Mouse (Mus musculus) spleen, embryonic (tissue): ENCODE results near the gene Tspan13.

Experiments used
- CTCF ChIA-PET: fragments of 350-600 bp; sonication (Branson Sonifier 250); formaldehyde crosslinking; loops from one replicate; lab custom pipeline; 2022; lab: Charles Lee

The Tspan13 gene

DNA sequence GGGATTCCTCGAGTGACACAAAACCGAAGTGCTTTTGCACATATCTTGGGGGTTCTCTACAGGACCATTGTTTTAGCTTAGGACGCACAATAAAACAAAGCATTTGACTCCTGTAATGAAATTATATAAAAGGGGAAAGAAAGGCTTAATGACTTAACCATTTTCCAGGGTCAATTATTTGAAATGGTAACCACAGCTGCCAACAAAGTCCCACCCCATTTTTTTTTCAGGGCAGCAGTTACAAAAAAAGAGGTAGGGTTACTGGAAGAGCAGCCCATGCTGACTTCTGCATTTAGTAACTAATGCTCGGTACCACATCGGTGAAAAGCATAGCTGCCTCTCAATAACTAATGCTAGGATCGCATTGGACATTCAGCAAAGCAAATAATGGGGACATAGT, 6.8 kb downstream of the Tspan13 start:
- CTCF ChIA-PET = no interaction called here

DNA sequence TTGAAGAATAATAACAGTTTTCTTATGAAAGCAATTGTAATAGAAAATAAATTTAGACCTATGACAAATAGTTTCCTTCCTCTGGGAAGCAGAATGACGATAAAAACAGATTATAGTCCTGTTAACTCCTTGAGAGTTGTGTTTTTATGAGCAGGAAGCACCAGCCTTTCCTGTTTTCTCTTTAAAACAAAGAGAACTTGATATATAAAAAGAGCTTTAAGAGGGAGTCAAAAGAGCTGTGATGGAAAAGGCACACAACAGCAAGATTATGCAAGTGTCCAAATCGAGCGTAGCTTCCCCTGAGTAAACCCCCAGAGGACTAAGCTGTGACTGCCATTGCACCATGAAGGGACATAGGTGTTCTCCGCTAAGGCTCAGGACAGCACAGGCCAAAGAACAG, 9.9 kb downstream of the Tspan13 start:
- CTCF ChIA-PET = no interaction called here

GRCm38 (mm10) chr12:36030660-36031363, 11.5 kb downstream of the Tspan13 start:
- CTCF ChIA-PET = interaction anchor here (0.8 kb wide), 1 partner anchor 54 kb away, joined by 4 read pairs; no protein-coding TSS in a partner anchor

- CTCF ChIA-PET = interaction anchor here (0.8 to 1.9 kb wide), 2 partner anchors 12 kb away, joined by 3 to 4 read pairs; partner anchors contain the start of gene Tspan13
Observed at GRCm38 (mm10) chr12:36029687-36030086, 12.6 kb downstream of the Tspan13 start.

GRCm38 (mm10) chr12:36028968-36029645, 13.2 kb downstream of the Tspan13 start:
- CTCF ChIA-PET = interaction anchor here (1.9 kb wide), 1 partner anchor 13 kb away, joined by 4 read pairs; the partner anchor contains the start of gene Tspan13

GRCm38 (mm10) chr12:36027171-36027570, 15.1 kb downstream of the Tspan13 start:
- CTCF ChIA-PET = no interaction called here

GRCm38 (mm10) chr12:36026126-36026525, 16.2 kb downstream of the Tspan13 start:
- CTCF ChIA-PET = interaction anchor here (0.8 kb wide), 1 partner anchor 20 kb away, joined by 9 read pairs; no protein-coding TSS in a partner anchor

DNA sequence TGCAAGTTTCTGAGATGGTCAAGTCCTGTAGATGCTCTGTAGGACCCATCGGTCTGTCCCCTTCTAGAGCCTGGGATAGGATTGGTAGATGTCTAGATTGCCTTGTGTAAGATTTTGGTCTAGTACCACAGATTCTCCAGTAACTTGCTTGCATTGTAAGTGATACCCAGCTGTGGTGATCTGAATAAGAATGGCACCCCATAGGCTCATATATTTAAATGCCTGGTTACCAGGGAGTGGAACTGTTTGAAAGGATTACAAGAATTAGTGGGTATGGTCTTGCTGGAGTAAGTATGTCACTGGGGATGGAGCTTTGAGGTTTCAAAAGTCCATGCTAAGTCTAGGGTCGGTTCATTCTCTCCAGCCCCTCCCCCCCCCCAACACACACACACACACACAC, 21.6 kb downstream of the Tspan13 start:
- CTCF ChIA-PET = interaction anchor here (0.6 kb wide), 1 partner anchor 488 kb away, joined by 4 read pairs; no protein-coding TSS in a partner anchor

DNA sequence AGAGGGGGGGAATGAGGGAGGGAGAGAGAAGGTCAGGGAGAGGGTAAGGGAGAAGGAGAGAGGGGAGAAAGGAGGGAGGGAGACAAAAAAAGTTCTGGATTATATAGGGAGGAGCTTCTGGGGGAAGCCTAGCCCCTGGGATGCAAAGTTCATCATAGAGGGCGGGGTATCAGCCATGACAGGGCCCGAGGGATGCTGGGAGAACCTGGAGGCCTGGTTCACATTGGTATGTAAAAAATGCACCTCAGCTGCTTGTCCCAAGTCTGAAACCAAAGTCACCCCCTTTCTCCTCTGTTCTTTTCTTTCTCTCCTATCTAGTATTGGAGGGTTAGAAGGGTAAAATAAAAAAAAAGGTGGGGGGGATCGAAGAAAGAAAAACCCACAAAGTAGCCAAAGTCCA, 22.2 kb downstream of the Tspan13 start:
- CTCF ChIA-PET = no interaction called here

DNA sequence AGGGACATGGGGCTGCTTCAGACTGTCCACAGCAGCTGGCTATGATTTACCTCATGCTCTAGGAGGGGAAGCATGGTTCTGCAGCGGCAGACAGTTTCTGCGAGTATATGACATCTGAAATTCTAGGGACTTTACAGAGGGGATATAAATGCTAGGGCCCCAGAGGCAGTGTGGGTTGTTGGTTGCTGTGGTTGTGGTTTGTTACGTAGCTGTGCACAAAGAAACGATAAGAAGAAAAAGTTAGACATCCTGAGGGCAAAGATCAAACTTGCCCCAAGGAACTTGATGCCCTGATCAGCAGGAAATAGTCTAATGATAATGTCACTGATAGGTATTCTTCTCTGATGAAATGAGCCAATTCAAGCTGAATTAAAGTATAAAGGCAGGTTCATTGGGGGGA, 22.7 kb downstream of the Tspan13 start:
- CTCF ChIA-PET = no interaction called here

- CTCF ChIA-PET = interaction anchor here (1.0 kb wide), 1 partner anchor 12 kb away, joined by 3 read pairs; no protein-coding TSS in a partner anchor
Observed at GRCm38 (mm10) chr12:36017791-36018190, 24.5 kb downstream of the Tspan13 start.

DNA sequence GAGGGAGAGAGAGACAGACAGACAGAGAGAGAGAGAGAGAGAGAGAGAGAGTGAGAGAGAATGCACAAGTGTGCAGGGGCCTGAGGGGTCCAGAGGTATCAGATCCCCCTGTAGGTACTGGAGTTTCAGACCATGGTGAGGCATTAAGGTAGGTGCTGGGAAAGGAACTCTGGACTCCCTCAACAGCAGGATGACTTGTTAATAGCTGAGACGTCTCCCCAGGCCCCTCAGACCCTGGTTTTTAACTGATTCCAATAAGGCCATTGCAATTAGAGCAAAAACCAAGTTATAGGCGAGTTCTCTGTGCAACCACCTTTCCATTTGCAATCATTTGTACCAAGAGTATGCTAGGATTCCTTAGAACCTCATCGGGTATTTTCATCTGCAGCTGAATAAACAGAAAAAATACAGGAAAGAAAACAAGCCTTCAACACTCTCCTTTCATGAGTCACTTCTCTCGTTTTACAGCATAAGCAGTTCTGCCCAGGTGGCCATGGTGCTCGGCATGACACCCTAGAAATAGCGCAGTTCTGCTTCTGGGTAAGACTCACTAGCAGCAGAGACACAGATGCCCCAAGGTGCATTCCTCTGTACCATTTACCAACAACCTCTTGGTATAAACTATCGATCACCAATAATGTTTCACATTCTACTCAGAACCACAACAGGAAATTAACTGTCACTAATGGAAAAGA, 28.9 kb downstream of the Tspan13 start:
- CTCF ChIA-PET = no interaction called here

DNA sequence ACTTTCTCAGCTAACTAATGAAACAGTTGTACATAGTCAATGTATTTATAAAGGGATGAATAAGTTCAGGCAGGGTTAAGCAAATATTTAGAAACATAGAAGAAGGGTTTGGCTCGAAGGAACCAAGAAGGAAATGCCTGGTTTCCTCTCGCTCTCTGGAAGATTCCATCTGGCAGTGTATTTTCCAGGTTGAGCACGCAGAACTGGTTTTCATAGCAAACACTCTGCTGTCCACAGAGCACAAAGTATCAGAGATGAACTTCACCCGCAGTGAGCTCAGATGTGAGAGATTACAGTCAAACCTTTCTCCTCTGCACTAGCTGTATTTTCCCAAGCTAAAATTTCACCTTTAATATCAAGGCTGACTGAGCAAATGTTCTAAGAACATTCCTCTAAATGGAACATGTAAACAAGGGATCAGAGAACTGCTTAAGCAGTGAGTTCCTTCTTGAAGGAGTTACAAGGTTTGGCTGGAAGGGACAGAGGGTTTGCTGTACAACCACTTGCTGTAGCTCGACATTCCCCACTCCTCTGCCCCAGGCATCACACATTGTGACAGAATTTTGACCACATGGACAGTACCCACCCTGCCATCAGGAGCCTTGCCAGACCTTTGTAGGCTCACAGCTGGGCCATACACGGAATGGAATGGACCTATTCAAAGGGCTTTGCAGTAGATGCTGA, 33.8 kb downstream of the Tspan13 start:
- CTCF ChIA-PET = no interaction called here

DNA sequence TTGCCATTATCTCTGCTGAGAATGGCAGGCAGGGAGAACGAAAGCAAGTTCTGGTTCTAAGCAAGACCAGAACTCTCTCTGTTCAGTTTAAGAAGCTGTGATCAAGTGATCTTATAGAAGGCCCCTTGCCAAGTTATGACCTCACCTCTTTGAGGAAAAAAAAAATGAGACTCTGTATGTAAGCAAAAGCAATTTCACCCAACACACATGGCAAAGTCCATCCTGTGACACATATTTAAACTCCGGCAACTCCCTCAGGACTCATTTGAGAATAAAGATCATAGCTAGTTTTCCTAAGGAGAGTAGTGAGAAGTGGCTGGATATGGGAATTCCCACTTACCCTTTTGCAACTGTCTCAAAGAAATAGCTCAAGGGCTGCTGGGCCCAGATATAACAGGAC, 34.7 kb downstream of the Tspan13 start:
- CTCF ChIA-PET = interaction anchor here (0.6 kb wide), 1 partner anchor 16 kb away, joined by 3 read pairs; no protein-coding TSS in a partner anchor

DNA sequence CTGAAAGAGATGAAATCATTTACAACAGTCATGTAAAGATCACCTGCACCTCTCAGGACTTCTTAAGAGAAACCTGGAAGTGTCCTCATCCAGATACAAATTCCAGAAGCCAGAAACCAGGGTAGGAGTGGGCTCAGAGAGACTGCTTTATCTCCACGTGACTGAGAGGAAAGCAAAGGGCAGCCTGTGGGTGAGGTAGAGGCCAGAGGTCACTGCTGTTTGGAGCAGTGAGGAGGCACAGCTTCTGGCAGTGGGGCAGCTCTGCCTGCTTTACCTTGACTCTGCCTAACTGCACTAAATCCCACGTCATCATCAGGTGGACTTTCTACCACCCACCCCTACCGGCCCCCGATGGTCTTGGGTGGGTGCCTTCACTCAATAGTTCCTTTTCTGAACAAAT, 37.6 kb downstream of the Tspan13 start:
- CTCF ChIA-PET = no interaction called here

DNA sequence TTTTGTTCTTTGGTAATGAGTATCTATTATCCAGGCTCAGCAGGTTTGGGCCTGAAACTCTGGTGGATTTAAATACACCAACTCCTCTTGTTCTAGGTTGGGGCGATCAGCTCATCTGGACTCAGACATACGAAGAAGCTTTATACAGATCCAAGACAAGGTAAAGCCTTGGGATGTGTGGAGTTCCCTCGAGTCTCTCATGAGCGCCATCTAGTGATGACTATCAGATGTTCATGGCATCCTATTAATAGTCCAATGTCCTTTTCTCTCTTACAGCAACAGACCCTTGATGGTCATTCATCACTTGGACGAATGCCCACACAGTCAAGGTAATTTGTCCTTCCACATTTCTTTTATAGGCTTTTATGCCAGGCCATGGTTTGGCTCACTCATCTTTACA, 46.5 kb downstream of the Tspan13 start:
- CTCF ChIA-PET = no interaction called here

GRCm38 (mm10) chr12:35994098-35994497, 48.2 kb downstream of the Tspan13 start:
- CTCF ChIA-PET = interaction anchor here (0.6 kb wide), 1 partner anchor 323 kb away, joined by 23 read pairs; no protein-coding TSS in a partner anchor

DNA sequence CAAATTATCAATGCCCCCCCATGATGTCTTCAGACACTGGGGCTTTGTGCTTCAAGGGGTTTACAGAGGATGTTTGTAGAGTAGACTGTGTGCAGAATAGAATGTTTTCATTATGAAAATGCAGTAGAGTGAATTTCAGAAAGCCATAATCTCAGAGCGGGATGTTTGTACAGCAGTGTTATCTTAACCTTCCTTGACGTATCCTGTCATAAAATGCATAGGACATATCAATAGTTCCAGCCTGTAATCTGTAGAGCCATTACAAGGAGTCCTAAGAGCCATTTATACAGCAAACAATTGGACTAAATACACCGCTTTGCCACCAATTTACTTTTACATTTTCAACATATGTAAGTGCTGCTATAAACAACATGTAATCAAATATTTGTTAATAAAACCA, 48.7 kb downstream of the Tspan13 start:
- CTCF ChIA-PET = no interaction called here

DNA sequence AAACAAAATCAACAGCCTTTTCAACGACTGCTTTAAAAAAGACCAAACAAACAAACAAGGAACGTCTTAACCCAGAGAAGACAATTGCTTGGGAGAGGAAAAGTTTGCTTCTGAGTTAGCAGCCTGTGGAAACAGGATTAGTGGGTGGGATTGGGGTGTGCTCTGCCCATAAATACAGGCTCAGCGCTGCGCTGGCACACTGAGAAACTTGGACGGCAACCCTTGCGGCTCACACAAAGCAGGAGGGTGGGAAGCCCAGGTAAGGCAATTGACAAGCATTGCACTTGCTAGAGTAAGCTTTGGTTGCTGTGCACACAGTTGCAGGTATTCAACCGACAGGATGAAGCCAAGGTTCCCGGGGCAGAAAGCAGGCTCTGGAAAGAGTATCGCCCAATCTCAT, 49.6 kb downstream of the Tspan13 start, which contains the start of gene Agr2:
Agr2 (plus strand) TSS at position 197 of the 400 bp plus-strand sequence.
- CTCF ChIA-PET = interaction anchor here (0.7 kb wide), 1 partner anchor 170 kb away, joined by 16 read pairs; no protein-coding TSS in a partner anchor

GRCm38 (mm10) chr12:35984743-35985142, 57.6 kb downstream of the Tspan13 start:
- CTCF ChIA-PET = no interaction called here

DNA sequence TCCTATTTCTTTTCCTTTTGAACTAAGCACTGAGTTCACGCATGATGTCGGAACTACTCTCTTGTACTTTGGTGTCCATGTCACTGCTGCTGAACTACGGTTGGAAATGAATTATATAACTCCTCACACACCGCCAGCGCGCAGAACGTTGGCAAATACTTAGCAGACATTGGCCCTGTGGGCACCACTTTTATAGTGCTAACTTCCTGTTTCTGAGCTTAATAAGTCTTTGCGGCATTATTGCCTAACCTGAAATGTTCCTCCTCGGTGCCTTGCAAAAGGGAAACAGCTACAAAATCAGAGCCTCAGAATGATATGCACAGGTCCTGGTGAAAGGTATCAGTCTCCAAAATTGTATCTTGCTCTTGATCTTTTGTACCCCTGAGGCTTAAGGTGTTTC, 58.8 kb downstream of the Tspan13 start:
- CTCF ChIA-PET = interaction anchor here (0.6 kb wide), 1 partner anchor 303 kb away, joined by 3 read pairs; no protein-coding TSS in a partner anchor
